Mouse (Mus musculus): ENCODE results near the gene Cep290. TPM values are rescaled to one million over a fixed set of nuclear protein-coding genes. Genes with fewer than 3 reads are reported as not detected.

Cep290 gene
- total and polyA plus RNA-seq, 3 experiments: 0.30 TPM; not detected in 2

- Histone ChIP-seq H3K4me2 (ENCODE audit: insufficient read depth, low read depth, poor library complexity, severe bottlenecking) (no peak overlapping the region), H3K27ac (ENCODE audit: insufficient read depth, low read depth) (no peak overlapping the region), H3K79me2 (replicated peaks; ENCODE audit: control insufficient read depth, extremely low read depth, insufficient read depth, poor library complexity, severe bottlenecking) (no peaks in the 10 kb centered on the region), H3K4me1 (ENCODE audit: control insufficient read depth in 1 of 2, insufficient read depth in 2 of 2) (no peaks in the 10 kb centered on the region), H3K27me3 (replicated peaks) (no peaks in the 10 kb centered on the region), H3K36me3 (replicated peaks in 1 of 2; ENCODE audit: control insufficient read depth in 1 of 2, insufficient read depth in 1 of 2, low read length in 1 of 2) (no peaks in the 10 kb centered on the region), H3K9me3 (replicated peaks; ENCODE audit: low read length) (peaks cover 28% of the 10 kb centered on the region), H3K9ac (ENCODE audit: insufficient read depth, low read depth) (no peak overlapping the region), H3K4me3 (replicated peaks in 1 of 3; ENCODE audit: low read depth in 2 of 3, low read length in 2 of 3, poor library complexity in 1 of 3) (no peak overlapping the region)
- in situ Hi-C loops (cut with MboI; ENCODE audit: low pct_ligation_motif_present, low pct_unique_long_range_greater_than_20kb, low sequenced_read_pairs) (no loop called here), dilution Hi-C loops (cut with MboI; ENCODE audit: extremely low pct_ligation_motif_present, extremely low pct_unique_long_range_greater_than_20kb, low sequenced_read_pairs) (no loop called here)
- DNase-seq (ENCODE audit: extremely low read depth): no peak
- TF ChIP-seq EP300 (IDR thresholded peaks at IDR 0.05; ENCODE audit: low read length): no peak
- TF ChIP-seq ZMIZ1 (IDR thresholded peaks at IDR 0.05; ENCODE audit: low read depth, low read length): no peak
- no peak for TF ChIP-seq USF2 (conservative IDR thresholded peaks at IDR 0.05; ENCODE audit: low read depth, low read length)
- no peak for TF ChIP-seq E2F4 (IDR thresholded peaks at IDR 0.05; ENCODE audit: insufficient replicate concordance, low read depth, low read length)
- no peak for TF ChIP-seq JUN (IDR thresholded peaks at IDR 0.05; ENCODE audit: insufficient read depth, low read depth, low read length)
- no peak for TF ChIP-seq CTCF (conservative IDR thresholded peaks at IDR 0.05 in 1 of 2, IDR thresholded peaks at IDR 0.05 in 1 of 2; ENCODE audit: low read depth in 2 of 2, low read length in 2 of 2)
- no peak for TF ChIP-seq MAFK (IDR thresholded peaks at IDR 0.05; ENCODE audit: insufficient replicate concordance, low read length)
- TF ChIP-seq SMC3 (IDR thresholded peaks at IDR 0.05; ENCODE audit: low read depth, low read length): no peak
- TF ChIP-seq MEF2A (IDR thresholded peaks at IDR 0.05; ENCODE audit: borderline replicate concordance, low read depth, low read length): no peak
These were observed 34.3 kb downstream of the Cep290 start for GRCm38 (mm10) chr10:100521617-100522016.

DNA sequence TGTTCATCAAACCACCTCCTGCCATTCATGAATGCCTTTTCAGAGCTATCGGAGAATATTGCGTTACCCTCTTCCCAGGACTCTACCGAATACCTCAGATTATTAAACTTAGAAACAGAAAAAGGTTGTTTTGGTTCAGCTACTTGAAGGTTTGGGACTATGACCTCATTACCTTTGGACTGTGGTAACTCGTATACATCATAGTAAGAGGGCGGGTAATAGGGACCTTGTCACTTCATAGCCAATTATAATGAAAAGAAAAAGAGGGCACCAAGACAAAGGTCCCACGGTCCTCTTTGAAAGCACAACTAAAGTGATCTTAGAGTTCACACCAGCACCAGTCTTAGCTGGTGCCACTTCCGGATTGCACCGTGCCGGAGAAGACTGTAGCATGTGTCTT is 35.0 kb downstream of the Cep290 start:
- no peak overlapping the region for H3K4me2 ChIP-seq (ENCODE audit: insufficient read depth, low read depth, poor library complexity, severe bottlenecking)
- in situ Hi-C loops (cut with MboI; ENCODE audit: low pct_ligation_motif_present, low pct_unique_long_range_greater_than_20kb, low sequenced_read_pairs) (no loop called here), dilution Hi-C loops (cut with MboI; ENCODE audit: extremely low pct_ligation_motif_present, extremely low pct_unique_long_range_greater_than_20kb, low sequenced_read_pairs) (no loop called here)
- no peaks in the 10 kb centered on the region for H3K36me3 ChIP-seq (replicated peaks in 1 of 2; ENCODE audit: control insufficient read depth in 1 of 2, insufficient read depth in 1 of 2, low read length in 1 of 2)
- TF ChIP-seq SIN3A (IDR thresholded peaks at IDR 0.05; ENCODE audit: low read length) (no peak), NELFE (IDR thresholded peaks at IDR 0.05; ENCODE audit: low read depth, low read length) (no peak), NRF1 (IDR thresholded peaks at IDR 0.05; ENCODE audit: low read depth, low read length) (no peak)
- DNase-seq (ENCODE audit: extremely low read depth): no peak
- no peak overlapping the region for H3K27ac ChIP-seq (ENCODE audit: insufficient read depth, low read depth)
- H3K79me2 ChIP-seq (replicated peaks; ENCODE audit: control insufficient read depth, extremely low read depth, insufficient read depth, poor library complexity, severe bottlenecking): no peaks in the 10 kb centered on the region
- peaks cover 28% of the 10 kb centered on the region for H3K9me3 ChIP-seq (replicated peaks; ENCODE audit: low read length)
- H3K4me1 ChIP-seq (ENCODE audit: control insufficient read depth in 1 of 2, insufficient read depth in 2 of 2): no peaks in the 10 kb centered on the region
- H3K9ac ChIP-seq (ENCODE audit: insufficient read depth, low read depth): no peak overlapping the region
- no peak overlapping the region for H3K4me3 ChIP-seq (replicated peaks in 1 of 3; ENCODE audit: low read depth in 2 of 3, low read length in 2 of 3, poor library complexity in 1 of 3)
- H3K27me3 ChIP-seq (replicated peaks): no peaks in the 10 kb centered on the region

DNA sequence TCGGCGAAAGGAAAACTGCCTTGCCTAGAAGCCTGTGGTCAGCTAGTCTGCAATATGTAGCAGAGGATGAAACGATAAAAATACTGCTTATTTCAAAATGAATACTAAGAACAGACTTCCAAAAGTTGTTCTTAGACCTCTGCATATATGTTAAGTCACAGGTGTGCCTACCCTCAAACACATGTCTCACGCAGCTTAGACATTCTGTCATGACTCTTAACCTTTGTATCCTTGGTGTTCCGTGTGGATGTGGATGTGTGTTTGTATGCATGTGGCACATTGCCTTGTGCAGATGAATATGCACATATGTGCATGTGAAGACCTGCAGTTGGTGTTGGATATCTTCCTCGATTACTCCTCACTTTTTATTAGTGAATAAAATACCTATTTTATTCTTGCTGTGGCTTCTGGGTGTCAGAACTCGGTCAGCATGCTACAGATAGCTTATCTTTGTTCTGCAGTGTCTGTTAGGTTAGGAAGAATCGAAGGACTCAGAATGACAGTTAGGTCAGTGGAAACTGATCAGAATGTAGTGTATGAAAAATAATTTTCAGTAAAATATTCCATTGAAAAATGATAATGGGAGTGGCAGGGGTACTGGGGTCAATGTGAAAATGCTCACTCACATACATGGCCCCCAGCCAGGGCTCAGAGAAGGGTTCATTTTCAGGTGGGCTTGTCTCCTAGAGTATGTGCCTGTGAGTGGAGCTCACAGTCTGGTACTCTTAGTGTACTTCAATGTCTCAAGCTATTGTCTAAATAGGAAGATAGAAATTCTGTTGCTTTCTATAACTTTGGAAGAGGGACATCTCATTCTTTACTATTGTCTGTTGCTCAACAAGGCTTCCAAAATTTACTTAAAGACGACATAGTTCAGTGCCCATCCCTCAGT is 37.4 kb downstream of the Cep290 start:
- Histone ChIP-seq H3K36me3 (replicated peaks in 1 of 2; ENCODE audit: control insufficient read depth in 1 of 2, insufficient read depth in 1 of 2, low read length in 1 of 2) (no peaks in the 10 kb centered on the region), H3K4me1 (ENCODE audit: control insufficient read depth in 1 of 2, insufficient read depth in 2 of 2) (no peaks in the 10 kb centered on the region), H3K9ac (ENCODE audit: insufficient read depth, low read depth) (no peak overlapping the region), H3K4me3 (replicated peaks in 1 of 3; ENCODE audit: low read depth in 2 of 3, low read length in 2 of 3, poor library complexity in 1 of 3) (no peak overlapping the region), H3K79me2 (replicated peaks; ENCODE audit: control insufficient read depth, extremely low read depth, insufficient read depth, poor library complexity, severe bottlenecking) (no peaks in the 10 kb centered on the region), H3K27ac (ENCODE audit: insufficient read depth, low read depth) (no peak overlapping the region), H3K27me3 (replicated peaks) (no peaks in the 10 kb centered on the region), H3K9me3 (replicated peaks; ENCODE audit: low read length) (peaks cover 26% of the 10 kb centered on the region), H3K4me2 (ENCODE audit: insufficient read depth, low read depth, poor library complexity, severe bottlenecking) (no peak overlapping the region)
- dilution Hi-C loops (cut with MboI; ENCODE audit: extremely low pct_ligation_motif_present, extremely low pct_unique_long_range_greater_than_20kb, low sequenced_read_pairs): no loop called here
- no peak for DNase-seq (ENCODE audit: extremely low read depth)
- in situ Hi-C loops (cut with MboI; ENCODE audit: low pct_ligation_motif_present, low pct_unique_long_range_greater_than_20kb, low sequenced_read_pairs): no loop called here
- TF ChIP-seq MAZ (IDR thresholded peaks at IDR 0.05; ENCODE audit: low read depth, low read length): no peak
- TF ChIP-seq SMC3 (IDR thresholded peaks at IDR 0.05; ENCODE audit: low read depth, low read length): no peak
- TF ChIP-seq BHLHE40 (IDR thresholded peaks at IDR 0.05; ENCODE audit: low read depth, low read length): no peak
- TF ChIP-seq USF2 (conservative IDR thresholded peaks at IDR 0.05; ENCODE audit: low read depth, low read length): no peak
